Mouse (Mus musculus) ES-E14 (cell line): Measurements from ENCODE around the gene Gm8909. TPM values are rescaled to one million over a fixed set of nuclear protein-coding genes. Genes with fewer than 3 reads are reported as not detected.
"Not testable (repeated sequence)": the region's sequence is repeated elsewhere in the genome, so short reads cannot be mapped to it uniquely, and the experiment has no call there.

Experiments
- DNase-seq: peaks from one replicate; pipeline ENCODE4 v3.0.0-alpha.2; 2013; ENCODE audit warnings: low read depth, low spot score
- H3K27ac ChIP-seq: 2 replicates; pipeline ENCODE4 v1.5.1; 2012; ENCODE audit warnings: low read depth, mild to moderate bottlenecking, low read length, moderate library complexity, mixed read lengths; ENCODE audit not compliant: poor library complexity, insufficient read depth, severe bottlenecking
- H3K36me3 ChIP-seq: 2 replicates; pipeline ENCODE4 v1.6.1; 2012; ENCODE audit warnings: mild to moderate bottlenecking, low read length, moderate library complexity, mixed read lengths; ENCODE audit not compliant: control insufficient read depth, poor library complexity, insufficient read depth, severe bottlenecking
- H3K4me1 ChIP-seq, 2 experiments: fragments of 150-350 bp in 1 of 2; sonication (generic) in 1 of 2; 2 replicates each; pipeline ENCODE4 v1.6.1; 2012; ENCODE audit warnings: low read length in 2 of 2, mild to moderate bottlenecking in 1 of 2, mixed read lengths in 1 of 2; ENCODE audit not compliant: control insufficient read depth in 2 of 2, insufficient read depth in 2 of 2, poor library complexity in 1 of 2
- H3K4me3 ChIP-seq, 2 experiments: fragments of 150-350 bp in 1 of 2; sonication (generic) in 1 of 2; 2 replicates each; pipeline ENCODE4 v1.5.1; 2012; ENCODE audit warnings: low read length in 2 of 2, low read depth in 1 of 2, mild to moderate bottlenecking in 1 of 2, mixed read lengths in 1 of 2; ENCODE audit not compliant: insufficient read depth in 1 of 2, poor library complexity in 1 of 2, severe bottlenecking in 1 of 2
- H3K9ac ChIP-seq: 2 replicates; pipeline ENCODE4 v1.6.1; 2012; ENCODE audit warnings: low read depth, mild to moderate bottlenecking, low read length, mixed read lengths; ENCODE audit not compliant: poor library complexity, insufficient read depth, severe bottlenecking
- H3K9me3 ChIP-seq: fragments of 150-350 bp; sonication (generic); 2 replicates; pipeline ENCODE4 v1.6.1; 2012; ENCODE audit warnings: low read depth, mild to moderate bottlenecking, low read length; ENCODE audit not compliant: control insufficient read depth, insufficient read depth
- CHD2 ChIP-seq: IDR thresholded peaks from 2 replicates; pipeline ENCODE4 v1.6.1; 2014; ENCODE audit warnings: mild to moderate bottlenecking, low read depth, low read length, inconsistent platforms
- HCFC1 ChIP-seq: IDR thresholded peaks from 2 replicates; pipeline ENCODE4 v1.6.1; 2012; ENCODE audit warnings: low read length, inconsistent platforms, borderline replicate concordance; ENCODE audit not compliant: insufficient read depth
- MAFK ChIP-seq: IDR thresholded peaks from 2 replicates; pipeline ENCODE4 v1.6.1; 2014; ENCODE audit warnings: mild to moderate bottlenecking, low read depth, low read length, inconsistent platforms; ENCODE audit not compliant: insufficient read depth
- ZC3H11A ChIP-seq: IDR thresholded peaks from 2 replicates; pipeline ENCODE4 v1.6.1; 2012; ENCODE audit warnings: low read depth, mild to moderate bottlenecking, inconsistent platforms, low read length, borderline replicate concordance
- ZNF384 ChIP-seq: IDR thresholded peaks from 2 replicates; pipeline ENCODE4 v1.6.1; 2012; ENCODE audit warnings: low read depth, low read length, inconsistent platforms
- in situ Hi-C, 2 experiments: fragments of 600-800 bp; cut with MboI; formaldehyde crosslinking; loops; one replicate each; pipeline ENCODE4 v1.15.1; 2025; ENCODE audit warnings: low sequenced_read_pairs in 2 of 2, inconsistent platforms in 1 of 2; ENCODE audit not compliant: unreplicated experiment in 2 of 2
- total RNA-seq: library from RNA; depleted of rRNA; stranded (reverse); fragments of 300-350 nt; gene quantifications from 2 replicates; pipeline ENCODE4 v1.2.3, GENCODE M21; 2012

The Gm8909 gene
- total RNA-seq, 1 experiment, result not detected

- Histone ChIP-seq H3K36me3 (no peaks in the 10 kb centered on the region), H3K4me1 (no peaks in the 10 kb centered on the region), H3K9ac (no peak within 1 kb of the TSS), H3K27ac (no peak within 1 kb of the TSS), H3K9me3 (no peaks in the 10 kb centered on the region), H3K4me3 (peak within 1 kb of the TSS; percentile 29 to 30; a peak in 2 of 4 replicates)
- in situ Hi-C loops, result no loop called here
- no peak for DNase-seq
- TF ChIP-seq ZC3H11A (no peak), ZNF384 (no peak), MAFK (no peak), HCFC1 (no peak), CHD2 (no peak)
Measured at GRCm38 (mm10) chr17:36190169-36190507, 21.8 kb upstream of the Gm8909 start, which contains the start of gene H2-T3. Gene H2-T3 (minus strand): TSS chr17:36190287.

GRCm38 (mm10) chr17:36189491-36190168 lies 21.3 kb upstream of the Gm8909 start:
- Histone ChIP-seq H3K27ac (no peak overlapping the region), H3K4me3 (peak overlapping the region; percentile 29 to 30; a peak in 2 of 4 replicates), H3K36me3 (no peaks in the 10 kb centered on the region), H3K4me1 (no peaks in the 10 kb centered on the region), H3K9ac (no peak overlapping the region), H3K9me3 (no peaks in the 10 kb centered on the region)
- no peak for DNase-seq
- in situ Hi-C loops, result loop anchor here (10.0 kb wide), 1 partner anchor 125 kb away; no protein-coding TSS in a partner anchor
- TF ChIP-seq CHD2 (no peak), ZNF384 (no peak), HCFC1 (no peak)

GRCm38 (mm10) chr17:36187540-36187939 lies 19.2 kb upstream of the Gm8909 start:
- no peaks in the 10 kb centered on the region for H3K36me3 ChIP-seq
- no peaks in the 10 kb centered on the region for H3K4me1 ChIP-seq
- no peak for TF ChIP-seq ZNF384
- no peak for TF ChIP-seq CHD2
- TF ChIP-seq HCFC1, result no peak
- no peak for TF ChIP-seq MAFK
- no peak for TF ChIP-seq ZC3H11A
- DNase-seq, result no peak
- H3K27ac ChIP-seq, result no peak overlapping the region
- no peak overlapping the region for H3K9ac ChIP-seq
- in situ Hi-C loops, result loop anchor here (10.0 kb wide), 1 partner anchor 123 kb away; no protein-coding TSS in a partner anchor
- H3K4me3 ChIP-seq, result no peak overlapping the region
- H3K9me3 ChIP-seq, result no peaks in the 10 kb centered on the region

- TF ChIP-seq ZNF384 (no peak), HCFC1 (no peak), CHD2 (no peak), MAFK (no peak), ZC3H11A (no peak)
- no peak overlapping the region for H3K9ac ChIP-seq
- no peaks in the 10 kb centered on the region for H3K4me1 ChIP-seq
- peak overlapping the region in 1 of 2 experiments; percentile 39; a peak in 1 of 4 replicates for H3K4me3 ChIP-seq
- in situ Hi-C loops, result loop anchor here (10.0 kb wide), 1 partner anchor 117 kb away; no protein-coding TSS in a partner anchor
- no peaks in the 10 kb centered on the region for H3K9me3 ChIP-seq
- DNase-seq, result no peak
- H3K27ac ChIP-seq, result no peak overlapping the region
- no peaks in the 10 kb centered on the region for H3K36me3 ChIP-seq
Measured at GRCm38 (mm10) chr17:36182212-36182611, 13.9 kb upstream of the Gm8909 start.

GRCm38 (mm10) chr17:36179446-36179845 lies 11.1 kb upstream of the Gm8909 start:
- DNase-seq, H3K27ac ChIP-seq, in situ Hi-C loops, H3K4me1 ChIP-seq, H3K36me3 ChIP-seq, H3K9ac ChIP-seq, H3K9me3 ChIP-seq, H3K4me3 ChIP-seq: not testable (repeated sequence)

- H3K27ac ChIP-seq, DNase-seq, in situ Hi-C loops, H3K9ac ChIP-seq, H3K9me3 ChIP-seq, H3K4me3 ChIP-seq, H3K4me1 ChIP-seq, H3K36me3 ChIP-seq: not testable (repeated sequence)
Measured at GRCm38 (mm10) chr17:36178938-36179337, 10.6 kb upstream of the Gm8909 start.

GRCm38 (mm10) chr17:36176132-36176531 lies 7.8 kb upstream of the Gm8909 start:
- in situ Hi-C loops, H3K4me1 ChIP-seq, H3K9me3 ChIP-seq, H3K4me3 ChIP-seq, DNase-seq, H3K27ac ChIP-seq, H3K36me3 ChIP-seq, H3K9ac ChIP-seq: not testable (repeated sequence)
